ENCODE assay signal across 14 mouse cellular contexts in genomic region chr14:54390843-54391242, GRCm38 (mm10).
"Had no signal": no experiment of that assay in that cellular context is flagged by ENCODE, and none has a peak within 500 bp of the region (broad histone marks: within the 10 kb centered on the region; RNA-seq: fewer than 3 reads in every experiment).

No protein-coding gene starts in this region.

- H3K4me1 ChIP-seq: liver, embryonic 13.5 days; liver, embryonic 15.5 days; megakaryocyte, embryonic 14.5 days; midbrain, embryonic 13.5 days; midbrain, embryonic 15.5 days; neural tube, embryonic 12.5 days; stomach, embryonic 15.5 days had no signal

- DNase-seq: liver, embryonic 13.5 days; liver, postnatal 0 days; lung, postnatal 10 days; right cerebral cortex, postnatal 14 days; thymus, adult 2 months; thymus, postnatal 25 days; thymus, postnatal 4 days had no signal

- H3K4me3 ChIP-seq: liver, embryonic 13.5 days; liver, embryonic 15.5 days; lung, embryonic 15.5 days; megakaryocyte, embryonic 14.5 days; midbrain, embryonic 13.5 days; midbrain, embryonic 15.5 days; neural tube, embryonic 12.5 days; stomach, embryonic 15.5 days had no signal
